Mouse (Mus musculus) hindbrain, embryonic 11.5 days (tissue): Measurements from ENCODE around the gene Sema7a. TPM values are rescaled to one million over a fixed set of nuclear protein-coding genes. Genes with fewer than 3 reads are reported as not detected.

Experiments
- ATAC-seq: fragments of 200-750 bp; cut with Nextera tagmentation; 2 replicates; pipeline ENCODE4 v1.8.0; 2017; ENCODE audit warnings: mild to moderate bottlenecking, moderate TSS enrichment, moderate library complexity; ENCODE audit not compliant: low FRiP score
- DNase-seq: peaks from one replicate; pipeline ENCODE4 v3.0.0-alpha.2; 2015; ENCODE audit warnings: low spot score
- H3K27ac ChIP-seq: fragments of 300-500 bp; sonication (generic); 2 replicates; pipeline ENCODE4 v1.5.1; 2014; ENCODE audit warnings: mild to moderate bottlenecking, low read depth, low read length
- H3K27me3 ChIP-seq: fragments of 300-500 bp; sonication (generic); 2 replicates; pipeline ENCODE4 v1.6.1; 2014; ENCODE audit warnings: mild to moderate bottlenecking, low read length, moderate library complexity, mixed read lengths; ENCODE audit not compliant: control insufficient read depth, insufficient read depth
- H3K36me3 ChIP-seq: fragments of 300-500 bp; sonication (generic); 2 replicates; pipeline ENCODE4 v1.6.1; 2014; ENCODE audit warnings: mild to moderate bottlenecking, low read length, moderate library complexity, mixed read lengths; ENCODE audit not compliant: control insufficient read depth, insufficient read depth
- H3K4me1 ChIP-seq: fragments of 300-500 bp; sonication (generic); replicated peaks from 2 replicates; pipeline ENCODE4 v1.6.1; 2014; ENCODE audit warnings: low read length, mixed read lengths; ENCODE audit not compliant: control insufficient read depth, insufficient read depth
- H3K4me2 ChIP-seq: fragments of 300-500 bp; sonication (generic); replicated peaks from 2 replicates; pipeline ENCODE4 v1.6.1; 2014; ENCODE audit warnings: mild to moderate bottlenecking, low read depth, low read length
- H3K4me3 ChIP-seq: fragments of 300-500 bp; sonication (generic); 2 replicates; pipeline ENCODE4 v1.5.1; 2014; ENCODE audit warnings: low read depth, low read length
- H3K9ac ChIP-seq: fragments of 300-500 bp; sonication (generic); 2 replicates; pipeline ENCODE4 v1.6.1; 2014; ENCODE audit warnings: low read depth, low read length
- H3K9me3 ChIP-seq: fragments of 300-500 bp; sonication (generic); 2 replicates; pipeline ENCODE4 v1.6.1; 2016; ENCODE audit warnings: low read length; ENCODE audit not compliant: control insufficient read depth
- WGBS: fragments of 180-500 bp; shearing (Covaris S2); extraction: QIAGEN DNeasy Blood & Tissue Kit; methylation state at CpG from one replicate; pipeline ENCODE4 v1.1.7; 2014; 5-methylcytosine and 5-hydroxymethylcytosine counted together
- polyA plus RNA-seq: library from polyadenylated mRNA; unstranded; fragments of >200 nt; fragmentation: Nextera tagmentation; extraction: Ambion mirVana; gene quantifications from 2 replicates; pipeline ENCODE4 v1.2.1, GENCODE M21; 2014

Gene Sema7a
- polyA plus RNA-seq, 1 experiment from 2014 or later: 3.6 TPM

DNA sequence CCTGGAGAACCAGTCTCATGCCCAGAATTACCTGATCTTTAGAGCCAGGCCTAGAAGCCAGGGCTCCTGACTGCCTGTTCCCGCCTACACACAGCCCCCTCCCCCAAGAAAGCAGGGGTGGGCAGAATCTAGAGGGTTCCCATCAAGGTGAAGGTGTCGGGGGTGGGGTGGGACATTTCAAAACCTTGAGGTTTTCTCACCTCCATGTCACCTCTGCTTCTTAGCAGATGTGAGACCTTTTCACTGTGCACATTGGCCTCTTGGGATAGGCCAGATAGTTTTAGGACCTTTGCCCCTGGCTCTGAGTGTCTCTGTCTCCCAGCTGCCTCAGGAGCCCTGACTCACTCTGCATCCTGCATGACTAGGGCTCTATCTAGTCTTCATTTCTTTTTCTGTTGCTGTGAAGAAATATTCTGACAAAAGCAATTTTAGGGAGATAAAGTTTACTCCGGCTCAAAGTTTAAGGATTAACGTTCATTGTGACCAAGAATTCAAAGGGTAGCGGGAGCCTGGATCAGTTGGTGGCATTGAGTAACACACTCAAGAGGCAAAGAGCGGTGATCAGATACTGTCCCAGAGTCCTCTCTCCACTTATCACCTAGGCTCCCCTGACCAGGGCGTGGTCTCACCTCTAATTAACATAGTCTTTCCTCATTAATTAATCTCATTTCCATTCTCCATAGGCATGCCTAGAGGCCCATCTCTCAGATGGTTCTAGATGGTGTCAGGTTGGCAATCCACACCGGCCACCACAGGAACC lies 29.1 kb downstream of the Sema7a start:
- no peak overlapping the region for H3K9ac ChIP-seq
- no peak overlapping the region for H3K4me3 ChIP-seq
- H3K36me3 ChIP-seq: no peaks in the 10 kb centered on the region
- no peak overlapping the region for H3K4me2 ChIP-seq
- WGBS: 96% methylated on average over 8 of the region's 8 CpGs
- no peaks in the 10 kb centered on the region for H3K4me1 ChIP-seq
- no peaks in the 10 kb centered on the region for H3K9me3 ChIP-seq
- no peaks in the 10 kb centered on the region for H3K27me3 ChIP-seq
- ATAC-seq (no peak), DNase-seq (no peak)
- H3K27ac ChIP-seq: no peak overlapping the region

GRCm38 (mm10) chr9:57969736-57970495 lies 30.0 kb downstream of the Sema7a start:
- DNase-seq (no peak), ATAC-seq (no peak)
- no peak overlapping the region for H3K27ac ChIP-seq
- H3K4me3 ChIP-seq: no peak overlapping the region
- no peak overlapping the region for H3K9ac ChIP-seq
- H3K36me3 ChIP-seq: no peaks in the 10 kb centered on the region
- WGBS: 77% methylated on average over 11 of the region's 11 CpGs
- no peaks in the 10 kb centered on the region for H3K27me3 ChIP-seq
- H3K9me3 ChIP-seq: no peaks in the 10 kb centered on the region
- H3K4me2 ChIP-seq: no peak overlapping the region
- H3K4me1 ChIP-seq: no peaks in the 10 kb centered on the region

- no peak for DNase-seq
- Histone ChIP-seq H3K4me1 (no peaks in the 10 kb centered on the region), H3K36me3 (no peaks in the 10 kb centered on the region), H3K4me3 (no peak overlapping the region), H3K4me2 (no peak overlapping the region), H3K27ac (no peak overlapping the region), H3K9me3 (no peaks in the 10 kb centered on the region), H3K27me3 (no peaks in the 10 kb centered on the region), H3K9ac (no peak overlapping the region)
- no peak for ATAC-seq
- WGBS: 92% methylated on average over 5 of the region's 5 CpGs
These were observed 31.5 kb downstream of the Sema7a start for GRCm38 (mm10) chr9:57971413-57971812.

- no peaks in the 10 kb centered on the region for H3K27me3 ChIP-seq
- H3K9ac ChIP-seq: no peak overlapping the region
- peak overlapping the region; percentile 47; the same call in 1 of the 2 replicates for H3K27ac ChIP-seq
- no peaks in the 10 kb centered on the region for H3K9me3 ChIP-seq
- H3K4me2 ChIP-seq: no peak overlapping the region
- no peak for DNase-seq
- H3K4me1 ChIP-seq: no peaks in the 10 kb centered on the region
- 63% methylated on average over 9 of the region's 9 CpGs for WGBS
- H3K4me3 ChIP-seq: no peak overlapping the region
- H3K36me3 ChIP-seq: no peaks in the 10 kb centered on the region
- no peak for ATAC-seq
These were observed 32.3 kb downstream of the Sema7a start for GRCm38 (mm10) chr9:57972141-57972591.

GRCm38 (mm10) chr9:57972776-57973439 lies 33.0 kb downstream of the Sema7a start:
- WGBS: 62% methylated on average over 9 of the region's 9 CpGs
- no peaks in the 10 kb centered on the region for H3K36me3 ChIP-seq
- H3K27ac ChIP-seq: no peak overlapping the region
- ATAC-seq (no peak), DNase-seq (no peak)
- H3K27me3 ChIP-seq: no peaks in the 10 kb centered on the region
- H3K9ac ChIP-seq: no peak overlapping the region
- H3K4me3 ChIP-seq: no peak overlapping the region
- no peak overlapping the region for H3K4me2 ChIP-seq
- no peaks in the 10 kb centered on the region for H3K9me3 ChIP-seq
- H3K4me1 ChIP-seq: no peaks in the 10 kb centered on the region

- Histone ChIP-seq H3K9me3 (no peaks in the 10 kb centered on the region), H3K4me1 (no peaks in the 10 kb centered on the region), H3K27ac (no peak overlapping the region), H3K4me2 (no peak overlapping the region), H3K36me3 (no peaks in the 10 kb centered on the region), H3K27me3 (no peaks in the 10 kb centered on the region), H3K9ac (no peak overlapping the region), H3K4me3 (no peak overlapping the region)
- ATAC-seq (no peak), DNase-seq (no peak)
- WGBS: 87% methylated on average over 6 of the region's 6 CpGs
These were observed 33.6 kb downstream of the Sema7a start for GRCm38 (mm10) chr9:57973440-57974066.

DNA sequence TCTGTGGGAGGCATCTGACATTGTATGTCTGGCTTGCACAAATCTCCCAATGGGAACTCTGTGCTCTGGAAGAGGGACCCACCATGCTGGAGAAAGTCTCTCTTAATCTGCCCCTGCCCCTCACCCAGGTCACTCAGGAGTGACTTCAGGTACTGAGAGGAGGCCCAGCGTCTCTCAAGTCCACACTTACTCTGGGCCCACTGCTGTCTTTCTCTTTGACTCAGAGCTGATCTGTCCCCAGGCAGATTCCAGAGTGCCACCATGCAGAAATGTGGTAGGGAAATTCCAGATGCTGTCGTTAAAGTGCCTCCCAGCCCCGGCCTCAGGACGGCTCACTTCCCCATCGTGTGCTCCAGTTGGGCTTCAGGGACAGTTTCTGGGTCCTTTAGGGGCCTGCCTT lies 34.3 kb downstream of the Sema7a start:
- H3K4me1 ChIP-seq: no peaks in the 10 kb centered on the region
- H3K4me3 ChIP-seq: no peak overlapping the region
- H3K9ac ChIP-seq: no peak overlapping the region
- H3K36me3 ChIP-seq: no peaks in the 10 kb centered on the region
- H3K27ac ChIP-seq: no peak overlapping the region
- H3K9me3 ChIP-seq: no peaks in the 10 kb centered on the region
- ATAC-seq (no peak), DNase-seq (no peak)
- no peak overlapping the region for H3K4me2 ChIP-seq
- H3K27me3 ChIP-seq: no peaks in the 10 kb centered on the region
- 76% methylated on average over 5 of the region's 5 CpGs for WGBS

GRCm38 (mm10) chr9:57975200-57975821 lies 35.4 kb downstream of the Sema7a start:
- Histone ChIP-seq H3K36me3 (no peaks in the 10 kb centered on the region), H3K4me1 (no peaks in the 10 kb centered on the region), H3K27me3 (no peaks in the 10 kb centered on the region), H3K9me3 (no peaks in the 10 kb centered on the region), H3K4me3 (no peak overlapping the region), H3K9ac (no peak overlapping the region), H3K4me2 (no peak overlapping the region), H3K27ac (no peak overlapping the region)
- DNase-seq (no peak), ATAC-seq (no peak)
- 87% methylated on average over 5 of the region's 5 CpGs for WGBS
